ENCODE assay signal across 10 mouse cellular contexts in the genomic region with DNA sequence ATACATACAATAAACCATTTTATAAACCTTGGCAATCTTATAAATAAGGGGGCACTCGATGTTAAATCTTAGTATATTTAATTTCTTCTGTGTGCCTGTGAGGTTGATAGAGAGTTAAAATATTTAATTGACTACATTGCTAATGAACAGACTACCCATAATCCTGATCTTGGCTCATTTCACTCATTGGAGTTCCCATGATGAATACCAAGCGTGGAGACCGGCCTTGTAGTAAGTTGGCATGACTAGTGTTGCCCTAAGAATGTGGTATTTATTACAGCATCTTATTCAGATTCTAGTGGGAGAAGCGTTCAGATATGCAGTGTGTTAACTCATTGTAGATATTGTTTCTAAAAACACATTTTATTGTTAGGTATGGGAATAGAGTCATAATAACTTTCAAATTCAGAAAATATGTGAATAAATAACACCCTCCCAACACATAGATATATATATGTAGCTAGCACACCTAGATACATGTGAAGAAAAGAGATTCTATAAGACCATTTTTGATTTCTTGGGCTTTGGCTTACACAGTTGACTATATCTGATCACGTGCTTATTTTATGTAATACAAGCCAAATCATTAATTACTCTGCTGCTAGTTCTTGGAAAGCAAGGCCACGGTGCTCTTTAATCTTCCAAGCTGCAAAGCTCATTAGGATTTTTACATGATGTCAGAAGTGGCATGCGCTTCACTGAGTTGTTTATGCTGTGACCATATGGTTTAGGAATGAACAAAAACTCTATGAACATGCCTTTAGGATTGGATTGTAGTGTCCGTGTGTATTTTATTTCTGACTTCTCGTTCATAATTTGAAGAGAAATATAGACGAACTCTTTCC.
DNase-seq lines count a peak whose midpoint lies in the region; ATAC-seq and TF ChIP-seq lines count a peak whose summit lies in the region.
"Had no signal": no experiment of that assay in that cellular context is flagged by ENCODE, and none has a peak within 500 bp of the region (broad histone marks: within the 10 kb centered on the region; RNA-seq: fewer than 3 reads in every experiment).

No protein-coding gene starts in this region.

- peak overlapping the region; percentile 93 for H3K27ac ChIP-seq in forebrain, embryonic 15.5 days (replicated peaks)
- peak overlapping the region; percentile 92 for H3K27ac ChIP-seq in midbrain, embryonic 13.5 days
- no peak overlapping the region for H3K27ac ChIP-seq in intestine, postnatal 0 days (ENCODE audit: low read depth, low read length)
- H3K27ac ChIP-seq: kidney, postnatal 0 days; stomach, embryonic 15.5 days had no signal

- H3K9ac ChIP-seq in forebrain, embryonic 15.5 days (replicated peaks) = peak overlapping the region; percentile 65
- peak overlapping the region; percentile 83 for H3K9ac ChIP-seq in midbrain, embryonic 13.5 days (replicated peaks)
- no peak overlapping the region for H3K9ac ChIP-seq in intestine, postnatal 0 days (ENCODE audit: low read depth, low read length)
- H3K9ac ChIP-seq: stomach, embryonic 15.5 days had no signal

- peak overlapping the region; percentile 70 for H3K4me2 ChIP-seq in forebrain, embryonic 15.5 days (replicated peaks)
- peak overlapping the region; percentile 67 for H3K4me2 ChIP-seq in midbrain, embryonic 13.5 days (replicated peaks)
- no peak overlapping the region for H3K4me2 ChIP-seq in intestine, postnatal 0 days (replicated peaks; ENCODE audit: low read depth)
- H3K4me2 ChIP-seq: stomach, embryonic 15.5 days had no signal

- peak; percentile 34 to 52 for DNase-seq in right cerebral cortex, postnatal 10 days (ENCODE audit: low spot score in 2 of 2)
- no peak for DNase-seq in right cerebral cortex, postnatal 4 days
- DNase-seq in kidney, postnatal 4 days = no peak
- DNase-seq: heart, adult 11 months had no signal

- peak overlapping the region; percentile 44 for H3K4me3 ChIP-seq in forebrain, embryonic 15.5 days
- peak overlapping the region; percentile 76 for H3K4me3 ChIP-seq in midbrain, embryonic 13.5 days (replicated peaks)
- no peak overlapping the region for H3K4me3 ChIP-seq in intestine, postnatal 0 days (ENCODE audit: low read depth, low read length)
- H3K4me3 ChIP-seq: stomach, embryonic 15.5 days had no signal

- TF ChIP-seq CTCF in intestine, postnatal 0 days (IDR thresholded peaks at IDR 0.05; ENCODE audit: low read depth) = no peak

- WGBS in forebrain, embryonic 15.5 days = 4% methylated on average over 10 of the region's 10 CpGs
- WGBS in midbrain, embryonic 13.5 days = 14% methylated on average over 10 of the region's 10 CpGs
- 54% methylated on average over 10 of the region's 10 CpGs for WGBS in intestine, postnatal 0 days

- H3K4me1 ChIP-seq in forebrain, embryonic 15.5 days = 0 out of 2 replicates have a peak, but pooled peaks cover 2% of the 10 kb centered on the region
- 0 out of 2 replicates have a peak, but pooled peaks cover 12% of the 10 kb centered on the region for H3K4me1 ChIP-seq in midbrain, embryonic 13.5 days (replicated peaks)
- H3K4me1 ChIP-seq in intestine, postnatal 0 days (replicated peaks; ENCODE audit: control insufficient read depth, insufficient read depth, low read length) = no peaks in the 10 kb centered on the region

- peaks cover 9% of the 10 kb centered on the region; the same call in 1 of the 2 replicates for H3K36me3 ChIP-seq in forebrain, embryonic 15.5 days
- H3K36me3 ChIP-seq in midbrain, embryonic 13.5 days = peaks cover 25% of the 10 kb centered on the region
- no peaks in the 10 kb centered on the region for H3K36me3 ChIP-seq in intestine, postnatal 0 days (ENCODE audit: control insufficient read depth, insufficient read depth)
- H3K36me3 ChIP-seq: stomach, embryonic 15.5 days had no signal

- H3K9me3 ChIP-seq in forebrain, embryonic 15.5 days = no peaks in the 10 kb centered on the region
- no peaks in the 10 kb centered on the region for H3K9me3 ChIP-seq in midbrain, embryonic 13.5 days
- no peaks in the 10 kb centered on the region for H3K9me3 ChIP-seq in intestine, postnatal 0 days (ENCODE audit: control insufficient read depth)
- H3K9me3 ChIP-seq: stomach, embryonic 15.5 days had no signal

- peak; percentile 1 for ATAC-seq in forebrain, embryonic 15.5 days (replicated peaks)
- ATAC-seq in midbrain, embryonic 13.5 days = no peak
- no peak for ATAC-seq in intestine, postnatal 0 days
- no peak for ATAC-seq in megakaryocyte-erythroid progenitor cell, adult 5-6 weeks (replicated peaks; ENCODE audit: low FRiP score, low TSS enrichment, poor library complexity, severe bottlenecking)

- H3K27me3 ChIP-seq in forebrain, embryonic 15.5 days = no peaks in the 10 kb centered on the region
- H3K27me3 ChIP-seq in midbrain, embryonic 13.5 days = no peaks in the 10 kb centered on the region
- peaks cover 87% of the 10 kb centered on the region for H3K27me3 ChIP-seq in intestine, postnatal 0 days (replicated peaks; ENCODE audit: control insufficient read depth, insufficient read depth, low read length)

Comparison
In these comparisons a context has a peak if more than half of its experiments do, and no peak if none do; other contexts are left out.
1. DNase-seq: peak in right cerebral cortex, postnatal 10 days (2 of 2); none in right cerebral cortex, postnatal 4 days (single experiment) and kidney, postnatal 4 days (0 of 2).